Mouse (Mus musculus) kidney, embryonic 16.5 days (tissue): Measurements from ENCODE around the gene Clic1. TPM values are rescaled to one million over a fixed set of nuclear protein-coding genes. Genes with fewer than 3 reads are reported as not detected.

Experiments used
- ATAC-seq: fragments of 200-750 bp; cut with Nextera tagmentation; 2 replicates; pipeline ENCODE4 v1.8.0; 2017; ENCODE audit warnings: moderate TSS enrichment; ENCODE audit not compliant: low FRiP score, low TSS enrichment
- H3K27ac ChIP-seq: fragments of 300-500 bp; sonication (generic); 2 replicates; pipeline ENCODE4 v1.5.1; 2014; ENCODE audit warnings: low read length
- H3K27me3 ChIP-seq: fragments of 300-500 bp; sonication (generic); 2 replicates; pipeline ENCODE4 v1.6.1; 2014; ENCODE audit warnings: low read length, control low read depth, mixed read lengths; ENCODE audit not compliant: insufficient read depth
- H3K36me3 ChIP-seq: fragments of 300-500 bp; sonication (generic); 2 replicates; pipeline ENCODE4 v1.6.1; 2014; ENCODE audit warnings: low read length, control low read depth, mixed read lengths; ENCODE audit not compliant: insufficient read depth
- H3K4me1 ChIP-seq: fragments of 300-500 bp; sonication (generic); 2 replicates; pipeline ENCODE4 v1.6.1; 2014; ENCODE audit warnings: low read length, control low read depth, mixed read lengths; ENCODE audit not compliant: insufficient read depth
- H3K4me2 ChIP-seq: fragments of 300-500 bp; sonication (generic); replicated peaks from 2 replicates; pipeline ENCODE4 v1.6.1; 2014; ENCODE audit warnings: low read depth, low read length
- H3K4me3 ChIP-seq: fragments of 300-500 bp; sonication (generic); 2 replicates; pipeline ENCODE4 v1.5.1; 2014; ENCODE audit warnings: mild to moderate bottlenecking, low read length
- H3K9ac ChIP-seq: fragments of 300-500 bp; sonication (generic); replicated peaks from 2 replicates; pipeline ENCODE4 v1.6.1; 2014; ENCODE audit warnings: low read length
- H3K9me3 ChIP-seq: fragments of 300-500 bp; sonication (generic); 2 replicates; pipeline ENCODE4 v1.6.1; 2016; ENCODE audit warnings: low read length, control low read depth
- WGBS: fragments of 180-500 bp; shearing (Covaris S2); extraction: QIAGEN DNeasy Blood & Tissue Kit; methylation state at CpG from one replicate; pipeline ENCODE4 v1.1.7; 2014; 5-methylcytosine and 5-hydroxymethylcytosine counted together
- polyA plus RNA-seq: library from polyadenylated mRNA; unstranded; fragments of >200 nt; fragmentation: Nextera tagmentation; extraction: Ambion mirVana; gene quantifications from 2 replicates; pipeline ENCODE4 v1.2.1, GENCODE M21; 2015

The Clic1 gene
- polyA plus RNA-seq, 1 experiment from 2014 or later: 341 TPM

- ATAC-seq: no peak
- Histone ChIP-seq H3K4me1 (peaks cover 11% of the 10 kb centered on the region), H3K4me3 (no peak overlapping the region), H3K9ac (no peak overlapping the region), H3K27me3 (no peaks in the 10 kb centered on the region), H3K27ac (no peak overlapping the region), H3K36me3 (peaks cover 14% of the 10 kb centered on the region), H3K9me3 (no peaks in the 10 kb centered on the region), H3K4me2 (no peak overlapping the region)
- 76% methylated on average over 11 of the region's 11 CpGs for WGBS
Measured at GRCm38 (mm10) chr17:35019894-35020293, 29.9 kb upstream of the Clic1 start.

- Histone ChIP-seq H3K4me2 (no peak overlapping the region), H3K9ac (no peak overlapping the region), H3K27me3 (no peaks in the 10 kb centered on the region), H3K9me3 (no peaks in the 10 kb centered on the region), H3K4me1 (peaks cover 11% of the 10 kb centered on the region), H3K27ac (no peak overlapping the region), H3K36me3 (peaks cover 8% of the 10 kb centered on the region), H3K4me3 (no peak overlapping the region)
- WGBS: 86% methylated on average over 8 of the region's 8 CpGs
- ATAC-seq: no peak
Measured at GRCm38 (mm10) chr17:35020551-35020950, 29.2 kb upstream of the Clic1 start.

- Histone ChIP-seq H3K4me3 (no peak overlapping the region), H3K36me3 (peaks cover 1% of the 10 kb centered on the region; the same call in 1 of the 2 replicates), H3K4me2 (peak overlapping the region; percentile 37), H3K4me1 (peaks cover 17% of the 10 kb centered on the region), H3K9ac (no peak overlapping the region; the same call in 1 of the 2 replicates), H3K9me3 (no peaks in the 10 kb centered on the region), H3K27me3 (no peaks in the 10 kb centered on the region), H3K27ac (peak overlapping the region; percentile 84)
- ATAC-seq: peak; percentile 62
- WGBS: 10% methylated on average over 17 of the region's 17 CpGs
Measured at GRCm38 (mm10) chr17:35021163-35021808, 28.5 kb upstream of the Clic1 start.

- peak overlapping the region; percentile 37; the same call in 1 of the 2 replicates for H3K4me2 ChIP-seq
- H3K27me3 ChIP-seq: no peaks in the 10 kb centered on the region
- no peak for ATAC-seq
- no peak overlapping the region for H3K4me3 ChIP-seq
- H3K36me3 ChIP-seq: no peaks in the 10 kb centered on the region
- H3K4me1 ChIP-seq: peaks cover 20% of the 10 kb centered on the region
- 50% methylated on average over 6 of the region's 6 CpGs for WGBS
- peak overlapping the region; percentile 84 for H3K27ac ChIP-seq
- no peaks in the 10 kb centered on the region for H3K9me3 ChIP-seq
- peak overlapping the region; percentile 29; the same call in 1 of the 2 replicates for H3K9ac ChIP-seq
Measured at GRCm38 (mm10) chr17:35021842-35022477, 27.8 kb upstream of the Clic1 start.

- H3K9ac ChIP-seq: no peak overlapping the region
- peaks cover 26% of the 10 kb centered on the region for H3K4me1 ChIP-seq
- no peak overlapping the region for H3K4me3 ChIP-seq
- H3K4me2 ChIP-seq: no peak overlapping the region
- no peaks in the 10 kb centered on the region for H3K9me3 ChIP-seq
- H3K27me3 ChIP-seq: no peaks in the 10 kb centered on the region
- no peak for ATAC-seq
- peak overlapping the region; percentile 55 for H3K27ac ChIP-seq
- no peaks in the 10 kb centered on the region for H3K36me3 ChIP-seq
- 91% methylated on average over 8 of the region's 8 CpGs for WGBS
Measured at GRCm38 (mm10) chr17:35022541-35023060, 27.2 kb upstream of the Clic1 start.

- Histone ChIP-seq H3K4me3 (no peak overlapping the region), H3K27me3 (no peaks in the 10 kb centered on the region), H3K4me1 (peaks cover 26% of the 10 kb centered on the region), H3K36me3 (no peaks in the 10 kb centered on the region), H3K9ac (no peak overlapping the region), H3K27ac (no peak overlapping the region), H3K9me3 (no peaks in the 10 kb centered on the region), H3K4me2 (no peak overlapping the region)
- no peak for ATAC-seq
- 78% methylated on average over 5 of the region's 5 CpGs for WGBS
Measured at GRCm38 (mm10) chr17:35023221-35023620, 26.5 kb upstream of the Clic1 start.

- no peak overlapping the region for H3K4me3 ChIP-seq
- 60% methylated on average over 4 of the region's 4 CpGs for WGBS
- peaks cover 26% of the 10 kb centered on the region for H3K4me1 ChIP-seq
- H3K27ac ChIP-seq: 0 out of 2 replicates have a peak overlapping the region, but pooled peaks have one; percentile 42
- no peaks in the 10 kb centered on the region for H3K36me3 ChIP-seq
- H3K9me3 ChIP-seq: no peaks in the 10 kb centered on the region
- H3K4me2 ChIP-seq: no peak overlapping the region
- peak overlapping the region; percentile 36; the same call in 1 of the 2 replicates for H3K9ac ChIP-seq
- no peak for ATAC-seq
- H3K27me3 ChIP-seq: no peaks in the 10 kb centered on the region
Measured at GRCm38 (mm10) chr17:35023756-35024155, 26.0 kb upstream of the Clic1 start.

- H3K4me3 ChIP-seq: no peak overlapping the region
- H3K9ac ChIP-seq: peak overlapping the region; percentile 36; the same call in 1 of the 2 replicates
- no peak for ATAC-seq
- H3K4me1 ChIP-seq: peaks cover 26% of the 10 kb centered on the region
- no peaks in the 10 kb centered on the region for H3K9me3 ChIP-seq
- no peak overlapping the region for H3K4me2 ChIP-seq
- 75% methylated on average over 12 of the region's 13 CpGs for whole genome bisulfite sequencing
- no peaks in the 10 kb centered on the region for H3K36me3 ChIP-seq
- no peaks in the 10 kb centered on the region for H3K27me3 ChIP-seq
- H3K27ac ChIP-seq: 0 out of 2 replicates have a peak overlapping the region, but pooled peaks have one; percentile 42
Measured at GRCm38 (mm10) chr17:35024261-35024660, 25.5 kb upstream of the Clic1 start.

GRCm38 (mm10) chr17:35024691-35025488, 24.9 kb upstream of the Clic1 start:
- ATAC-seq: no peak
- 69% methylated on average over 5 of the region's 10 CpGs for WGBS
- peaks cover 30% of the 10 kb centered on the region for H3K4me1 ChIP-seq

More at GRCm38 (mm10) chr17:35024691-35025488, 24.9 kb upstream of the Clic1 start:
- no peaks in the 10 kb centered on the region for H3K27me3 ChIP-seq
- no peaks in the 10 kb centered on the region for H3K9me3 ChIP-seq
- H3K36me3 ChIP-seq: no peaks in the 10 kb centered on the region
- no peak overlapping the region for H3K4me2 ChIP-seq
- H3K9ac ChIP-seq: no peak overlapping the region
- no peak overlapping the region for H3K4me3 ChIP-seq
- H3K27ac ChIP-seq: no peak overlapping the region
